Comparison of ENCODE assay signal across 9 mouse cellular contexts in genomic region chr5:33721541-33722265, GRCm38 (mm10). TPM values are rescaled to one million over a fixed set of nuclear protein-coding genes. Genes with fewer than 3 reads are reported as not detected.
DNase-seq lines count a peak whose midpoint lies in the region; ATAC-seq and TF ChIP-seq lines count a peak whose summit lies in the region.
"Had no signal": no experiment of that assay in that cellular context is flagged by ENCODE, and none has a peak within 500 bp of the region (broad histone marks: within the 10 kb centered on the region; RNA-seq: fewer than 3 reads in every experiment).

Gene Fgfr3, plus strand, starts transcription at chr5:33721674.

- DNase-seq in cerebellum, postnatal 25 days = peak; percentile 34 to 49
- DNase-seq in cerebellum, postnatal 14 days = no peak
- peak; percentile 85 for DNase-seq in brain, embryonic 14.5 days (ENCODE audit: low read depth)
- peak; percentile 81 for DNase-seq in limb, embryonic 11.5 days (ENCODE audit: low spot score)
- DNase-seq in midbrain, embryonic 14.5 days = peak; percentile 74
- DNase-seq in testis, postnatal 10 days (ENCODE audit: low spot score) = peak; percentile 78

- no peaks in the 10 kb centered on the region for H3K9me3 ChIP-seq in intestine, embryonic 15.5 days
- H3K9me3 ChIP-seq in limb, embryonic 11.5 days (ENCODE audit: control insufficient read depth, low read length) = no peaks in the 10 kb centered on the region
- no peaks in the 10 kb centered on the region for H3K9me3 ChIP-seq in midbrain, embryonic 14.5 days (ENCODE audit: control insufficient read depth, low read length)

- ATAC-seq in granulocyte monocyte progenitor cell, adult 5-6 weeks (replicated peaks; ENCODE audit: poor library complexity, severe bottlenecking) = peak; percentile 61
- peak; percentile 75 for ATAC-seq in intestine, embryonic 15.5 days
- ATAC-seq in limb, embryonic 11.5 days (ENCODE audit: insufficient number of reproducible peaks, low FRiP score, low TSS enrichment, low read depth) = peak; percentile 71
- ATAC-seq in midbrain, embryonic 14.5 days (ENCODE audit: low FRiP score, low TSS enrichment) = peak; percentile 59

- H3K27ac ChIP-seq in intestine, embryonic 15.5 days = peak within 1 kb of the TSS; percentile 87
- no peak within 1 kb of the TSS for H3K27ac ChIP-seq in limb, embryonic 11.5 days (replicated peaks; ENCODE audit: low read depth, low read length)
- peak within 1 kb of the TSS; percentile 65 for H3K27ac ChIP-seq in midbrain, embryonic 14.5 days (replicated peaks; ENCODE audit: low read depth, low read length)

- peak within 1 kb of the TSS; percentile 99 for H3K4me2 ChIP-seq in intestine, embryonic 15.5 days (replicated peaks)
- H3K4me2 ChIP-seq in limb, embryonic 11.5 days (ENCODE audit: low read depth, severe bottlenecking) = peak within 1 kb of the TSS; percentile 91
- peak within 1 kb of the TSS; percentile 96 for H3K4me2 ChIP-seq in midbrain, embryonic 14.5 days (ENCODE audit: low read length)

- WGBS in intestine, embryonic 15.5 days = under 1% methylated on average over 72 of the region's 73 CpGs
- WGBS in limb, embryonic 11.5 days = under 1% methylated on average over 73 of the region's 73 CpGs
- under 1% methylated on average over 69 of the region's 73 CpGs for WGBS in midbrain, embryonic 14.5 days

- TF ChIP-seq POLR2A in brain, embryonic 14.5 days (IDR thresholded peaks at IDR 0.05; ENCODE audit: borderline replicate concordance, extremely low read depth, insufficient read depth, insufficient read length, poor library complexity, severe bottlenecking) = 0 out of 2 replicates have a peak, but pooled peaks have one; percentile 13

- peak within 1 kb of the TSS; percentile 77 for H3K4me3 ChIP-seq in intestine, embryonic 15.5 days (replicated peaks)
- H3K4me3 ChIP-seq in limb, embryonic 11.5 days (ENCODE audit: low read depth, low read length) = peak within 1 kb of the TSS; percentile 55
- peak within 1 kb of the TSS; percentile 48 for H3K4me3 ChIP-seq in midbrain, embryonic 14.5 days (replicated peaks; ENCODE audit: low read depth, low read length)

- no peak for TF ChIP-seq CTCF in brain, embryonic 14.5 days (IDR thresholded peaks at IDR 0.05; ENCODE audit: borderline replicate concordance, extremely low read depth, insufficient read depth, insufficient read length)

- peaks cover 42% of the 10 kb centered on the region for H3K4me1 ChIP-seq in intestine, embryonic 15.5 days (replicated peaks)
- H3K4me1 ChIP-seq in limb, embryonic 11.5 days (ENCODE audit: control insufficient read depth, insufficient read depth, low read length) = peaks cover 15% of the 10 kb centered on the region
- H3K4me1 ChIP-seq in midbrain, embryonic 14.5 days (ENCODE audit: control insufficient read depth, insufficient read depth, low read length) = peaks cover 17% of the 10 kb centered on the region; the same call in 1 of the 2 replicates

- peaks cover 11% of the 10 kb centered on the region for H3K27me3 ChIP-seq in intestine, embryonic 15.5 days (replicated peaks)
- H3K27me3 ChIP-seq in limb, embryonic 11.5 days (ENCODE audit: control insufficient read depth, insufficient read depth, low read length) = peaks cover 37% of the 10 kb centered on the region
- peaks cover 23% of the 10 kb centered on the region for H3K27me3 ChIP-seq in midbrain, embryonic 14.5 days (ENCODE audit: control insufficient read depth, insufficient read depth, low read length)

- H3K9ac ChIP-seq in intestine, embryonic 15.5 days = peak within 1 kb of the TSS; percentile 77
- peak within 1 kb of the TSS; percentile 66 for H3K9ac ChIP-seq in limb, embryonic 11.5 days (ENCODE audit: low read length)
- peak within 1 kb of the TSS; percentile 60 for H3K9ac ChIP-seq in midbrain, embryonic 14.5 days (replicated peaks; ENCODE audit: low read length)

- no peaks in the 10 kb centered on the region for H3K36me3 ChIP-seq in intestine, embryonic 15.5 days
- no peaks in the 10 kb centered on the region for H3K36me3 ChIP-seq in limb, embryonic 11.5 days (ENCODE audit: control insufficient read depth, insufficient read depth, low read length)
- no peaks in the 10 kb centered on the region for H3K36me3 ChIP-seq in midbrain, embryonic 14.5 days (ENCODE audit: control insufficient read depth, insufficient read depth, low read length)

RNA-seq across cellular contexts. Expression of gene Fgfr3, which starts in this region (rescaled TPM):
- 86.0 and 123 TPM in 2 replicates for polyA plus RNA-seq in brain, embryonic 14.5 days (2012; rRNA removed)
- total RNA-seq in granulocyte monocyte progenitor cell, adult 5-6 weeks (2014; fragmentation: Nextera tagmentation) = not detected in 2 replicates
- not detected in 2 replicates for total RNA-seq in granulocyte monocyte progenitor cell, adult 5-6 weeks (2017)
- 11.4 and 11.6 TPM in 2 replicates for polyA plus RNA-seq in intestine, embryonic 15.5 days (2015; fragmentation: Nextera tagmentation; extraction: Ambion mirVana)
- 11.6 TPM in 2 replicates for polyA plus RNA-seq in limb, embryonic 11.5 days (2014; fragmentation: Nextera tagmentation; extraction: Ambion mirVana)
- polyA plus RNA-seq in midbrain, embryonic 14.5 days (2014; fragmentation: Nextera tagmentation; extraction: Ambion mirVana) = 20.9 and 21.3 TPM in 2 replicates
- total RNA-seq: neutrophil, adult 5-6 weeks had no signal

Comparison
In these comparisons a context has a peak if more than half of its experiments do, and no peak if none do; other contexts are left out.
1. DNase-seq: peak in cerebellum, postnatal 25 days (2 of 2), brain, embryonic 14.5 days (single experiment), limb, embryonic 11.5 days (single experiment), midbrain, embryonic 14.5 days (single experiment) and testis, postnatal 10 days (single experiment); none in cerebellum, postnatal 14 days (0 of 2).
2. Peak in ATAC-seq in granulocyte monocyte progenitor cell, adult 5-6 weeks; RNA of the gene not detected or under 1 TPM.
3. Peak in every context shown above with its lines, with median percentiles within 50 percentile points of each other: ATAC-seq, H3K4me2 ChIP-seq, H3K4me3 ChIP-seq and H3K9ac ChIP-seq.